In the genomic region with DNA sequence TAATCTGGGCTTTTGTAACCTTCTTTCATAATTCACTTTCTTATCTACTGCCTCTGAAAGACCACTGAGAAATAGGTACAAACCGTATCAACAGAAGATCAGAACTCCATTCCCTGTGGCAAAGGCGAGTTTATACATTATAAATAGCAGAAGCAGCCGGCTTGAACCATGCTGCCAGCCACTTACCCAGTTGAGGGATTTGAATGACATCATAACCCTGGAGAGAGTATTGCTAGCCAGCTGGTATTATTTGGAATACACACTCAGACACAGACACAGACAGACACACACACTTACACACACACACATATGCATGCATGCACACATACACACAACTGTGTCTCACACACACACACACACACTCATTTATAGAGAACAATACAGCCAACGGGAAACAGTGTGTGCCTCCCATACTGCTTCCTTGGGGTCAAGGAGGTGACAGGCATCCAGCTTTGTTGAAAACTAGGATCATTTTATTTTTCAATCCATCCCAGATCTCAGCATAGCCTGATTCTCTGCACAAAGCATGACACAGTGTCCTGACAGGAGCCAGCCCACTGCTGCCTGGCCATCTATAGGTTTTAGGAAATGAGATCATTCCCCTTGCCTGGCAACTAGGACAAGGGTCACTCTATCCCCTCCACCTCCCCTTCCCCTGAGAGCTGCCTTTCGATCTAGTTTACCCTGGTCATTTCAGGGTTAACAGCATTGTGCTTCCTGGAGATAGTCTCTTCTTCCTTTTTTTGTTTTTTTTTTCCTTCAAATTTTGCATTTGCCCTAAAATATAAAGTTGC, we compare ENCODE assay signal across 8 mouse cellular contexts. TPM values are rescaled to one million over a fixed set of nuclear protein-coding genes. Genes with fewer than 3 reads are reported as not detected.
DNase-seq lines count a peak whose midpoint lies in the region; ATAC-seq and TF ChIP-seq lines count a peak whose summit lies in the region.

A gene (plus strand): TSS at position 253 of the 794 bp plus-strand sequence.

- peak; percentile 26 for DNase-seq in kidney, adult 2 months
- DNase-seq in kidney, postnatal 10 days, result no peak
- no peak for DNase-seq in adrenal gland, postnatal 4 days (ENCODE audit: low spot score in 2 of 2)
- DNase-seq in gastrocnemius, postnatal 4 days (ENCODE audit: low spot score in 2 of 2), result no peak
- DNase-seq in limb, embryonic 11.5 days (ENCODE audit: low spot score), result no peak

- TF ChIP-seq POLR2A in kidney, adult 2 months (IDR thresholded peaks at IDR 0.05; ENCODE audit: low read depth, low read length), result no peak

- peaks cover 5% of the 10 kb centered on the region; the same call in 1 of the 2 replicates for H3K4me1 ChIP-seq in kidney, adult 2 months (ENCODE audit: control insufficient read depth, insufficient read depth, low read length)
- H3K4me1 ChIP-seq in limb, embryonic 11.5 days (ENCODE audit: control insufficient read depth, insufficient read depth, low read length), result peaks cover 56% of the 10 kb centered on the region
- H3K4me1 ChIP-seq in stomach, embryonic 14.5 days (ENCODE audit: control insufficient read depth, insufficient read depth, low read length), result peaks cover 21% of the 10 kb centered on the region

- no peak for TF ChIP-seq CTCF in kidney, adult 2 months (conservative IDR thresholded peaks at IDR 0.05; ENCODE audit: insufficient read depth, insufficient read length, low read depth, low read length)

- peak within 1 kb of the TSS; percentile 24; the same call in 1 of the 2 replicates for H3K27ac ChIP-seq in kidney, adult 2 months (ENCODE audit: insufficient read depth, low read depth, low read length)
- H3K27ac ChIP-seq in limb, embryonic 11.5 days (replicated peaks; ENCODE audit: low read depth, low read length), result peak within 1 kb of the TSS; percentile 36; the same call in 1 of the 2 replicates
- H3K27ac ChIP-seq in stomach, embryonic 14.5 days (ENCODE audit: low read length), result peak within 1 kb of the TSS; percentile 98

- H3K4me2 ChIP-seq in limb, embryonic 11.5 days (ENCODE audit: low read depth, severe bottlenecking), result peak within 1 kb of the TSS; percentile 74
- peak within 1 kb of the TSS; percentile 2 for H3K4me2 ChIP-seq in stomach, embryonic 14.5 days (replicated peaks; ENCODE audit: low read depth, low read length)

- H3K27me3 ChIP-seq in kidney, adult 2 months (replicated peaks; ENCODE audit: control insufficient read depth, insufficient read depth, low read length), result 0 out of 2 replicates have a peak, but pooled peaks cover 2% of the 10 kb centered on the region
- no peaks in the 10 kb centered on the region for H3K27me3 ChIP-seq in limb, embryonic 11.5 days (ENCODE audit: control insufficient read depth, insufficient read depth, low read length)
- no peaks in the 10 kb centered on the region for H3K27me3 ChIP-seq in stomach, embryonic 14.5 days (ENCODE audit: control insufficient read depth, insufficient read depth, low read length)

- no peak within 1 kb of the TSS for H3K4me3 ChIP-seq in kidney, adult 2 months (ENCODE audit: insufficient read depth, low read depth, low read length)
- peak within 1 kb of the TSS; percentile 46; the same call in 1 of the 2 replicates for H3K4me3 ChIP-seq in limb, embryonic 11.5 days (ENCODE audit: low read depth, low read length)
- peak within 1 kb of the TSS; percentile 65 for H3K4me3 ChIP-seq in stomach, embryonic 14.5 days (ENCODE audit: low read depth, low read length)

- H3K9me3 ChIP-seq in limb, embryonic 11.5 days (ENCODE audit: control insufficient read depth, low read length), result no peaks in the 10 kb centered on the region
- H3K9me3 ChIP-seq in stomach, embryonic 14.5 days (ENCODE audit: control insufficient read depth, low read depth, low read length), result peaks cover 7% of the 10 kb centered on the region; the same call in 1 of the 2 replicates

- no peak within 1 kb of the TSS for H3K9ac ChIP-seq in limb, embryonic 11.5 days (ENCODE audit: low read length)
- H3K9ac ChIP-seq in stomach, embryonic 14.5 days (replicated peaks; ENCODE audit: low read depth, low read length), result no peak within 1 kb of the TSS

- no peaks in the 10 kb centered on the region for H3K36me3 ChIP-seq in kidney, adult 2 months (ENCODE audit: control insufficient read depth, insufficient read depth, low read length)
- no peaks in the 10 kb centered on the region for H3K36me3 ChIP-seq in limb, embryonic 11.5 days (ENCODE audit: control insufficient read depth, insufficient read depth, low read length)
- no peaks in the 10 kb centered on the region for H3K36me3 ChIP-seq in stomach, embryonic 14.5 days (ENCODE audit: control insufficient read depth, insufficient read depth, low read length)

- ATAC-seq in limb, embryonic 11.5 days (ENCODE audit: insufficient number of reproducible peaks, low FRiP score, low TSS enrichment, low read depth), result no peak
- no peak for ATAC-seq in stomach, embryonic 14.5 days (ENCODE audit: insufficient number of reproducible peaks, insufficient read depth, low FRiP score, low read depth)
- ATAC-seq in megakaryocyte-erythroid progenitor cell, adult 5-6 weeks (replicated peaks; ENCODE audit: low FRiP score, low TSS enrichment, poor library complexity, severe bottlenecking), result no peak
- no peak for ATAC-seq in monocyte, adult 5-6 weeks (replicated peaks; ENCODE audit: insufficient number of reproducible peaks, low FRiP score, low TSS enrichment, poor library complexity, severe bottlenecking)

- 45% methylated on average over 5 of the region's 5 CpGs for WGBS in kidney, adult 2 months
- 42% methylated on average over 5 of the region's 5 CpGs for WGBS in limb, embryonic 11.5 days
- 10% methylated on average over 5 of the region's 5 CpGs for WGBS in stomach, embryonic 14.5 days

RNA-seq across cellular contexts. Expression of the gene that starts here (rescaled TPM):
- polyA plus RNA-seq in kidney, adult 2 months (2012; rRNA removed), result 28.9 and 29.7 TPM in 2 replicates
- total RNA-seq in adrenal gland, postnatal 4 days (2021), result 10 to 100 TPM; 46.1 to 62.4 TPM
- total RNA-seq in gastrocnemius, postnatal 4 days (2021), result 100 to 1,000 TPM; 178 TPM
- 51.4 and 61.7 TPM in 2 replicates for polyA plus RNA-seq in limb, embryonic 11.5 days (2014; fragmentation: Nextera tagmentation; extraction: Ambion mirVana)
- 167 and 172 TPM in 2 replicates for polyA plus RNA-seq in stomach, embryonic 14.5 days (2014; fragmentation: Nextera tagmentation; extraction: Ambion mirVana)
- not detected in 2 replicates for total RNA-seq in megakaryocyte-erythroid progenitor cell, adult 5-6 weeks (2014; fragmentation: Nextera tagmentation)
- total RNA-seq in megakaryocyte-erythroid progenitor cell, adult 5-6 weeks (2017), result not detected in 2 replicates
- total RNA-seq in monocyte, adult 5-6 weeks (2017), result not detected in 3 replicates

Comparison
In these comparisons a context has a peak if more than half of its experiments do, and no peak if none do; other contexts are left out.
1. RNA of the gene that starts here (total RNA-seq): 178 TPM in gastrocnemius, postnatal 4 days and 46.1 to 62.4 TPM in adrenal gland, postnatal 4 days; not detected in megakaryocyte-erythroid progenitor cell, adult 5-6 weeks and not detected in monocyte, adult 5-6 weeks; every median in the first group is over 10 times any median in the second.
2. H3K27ac ChIP-seq: peak in every context shown above with its lines; median percentile 98 in stomach, embryonic 14.5 days; 36 in limb, embryonic 11.5 days; 24 in kidney, adult 2 months.